Mouse (Mus musculus) heart, postnatal 0 days (tissue): Measurements from ENCODE around the gene Cacna1e.

ENCODE experiments used
- CTCF ChIP-seq: IDR thresholded peaks from 2 replicates; pipeline ENCODE4 v1.5.1; 2016; ENCODE audit warnings: antibody characterized with exemption, control low read depth, low read depth
- EP300 ChIP-seq: IDR thresholded peaks from 2 replicates; pipeline ENCODE4 v1.6.1; 2016; ENCODE audit warnings: antibody characterized with exemption, low read depth

DNA sequence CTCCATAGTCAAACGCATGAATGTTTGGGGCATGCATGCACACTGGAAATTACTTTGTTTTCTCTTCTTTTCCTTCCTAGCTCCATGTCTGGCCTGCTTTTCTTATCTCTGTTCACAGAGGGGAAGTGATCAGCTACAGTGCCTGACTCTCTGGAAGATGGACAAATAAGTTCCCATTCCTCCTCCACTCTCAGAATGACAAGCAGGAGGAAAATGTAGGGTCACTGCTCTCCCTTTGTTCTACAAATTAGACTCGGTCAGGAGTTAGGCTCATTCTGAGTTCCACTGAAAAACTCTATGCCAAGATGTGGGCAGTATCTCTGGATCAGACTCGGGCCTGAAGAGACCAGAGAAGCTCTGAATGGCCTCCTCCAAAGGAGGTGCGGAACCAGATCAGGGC lies 275.8 kb downstream of the Cacna1e start:
- TF ChIP-seq CTCF (no peak), EP300 (no peak)
